Mouse (Mus musculus) lung, postnatal 36 days (tissue): ENCODE results near the gene Psapl1.

Experiments used
- DNase-seq: peaks from one replicate; pipeline ENCODE4 v3.0.0; 2022; ENCODE audit warnings: mixed read lengths

The Psapl1 gene

DNA sequence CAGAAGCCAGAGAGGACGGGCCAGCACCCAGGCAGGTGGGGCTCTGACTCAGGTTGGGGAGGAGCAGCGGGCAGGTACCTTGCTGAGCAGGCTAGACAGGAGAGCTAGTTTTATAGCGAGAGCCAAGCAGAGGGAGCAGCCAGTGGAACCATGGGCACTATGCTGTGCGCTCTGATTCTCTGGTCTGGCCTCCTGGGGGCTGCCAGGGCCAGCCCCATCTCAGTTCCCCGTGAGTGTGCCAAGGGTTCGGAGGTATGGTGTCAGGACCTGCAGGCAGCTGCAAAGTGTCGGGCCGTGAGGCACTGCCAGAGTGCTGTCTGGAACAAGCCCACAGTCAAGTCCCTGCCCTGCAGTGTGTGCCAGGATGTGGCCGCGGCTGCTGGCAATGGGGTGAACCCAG, at the start of gene Psapl1:
Gene Psapl1 (plus strand): TSS at position 106 of the 400 bp plus-strand sequence.
- DNase-seq, result no peak

- DNase-seq, result no peak
Observed at GRCm38 (mm10) chr5:36154879-36155485, 48.8 kb upstream of the Psapl1 start.

DNA sequence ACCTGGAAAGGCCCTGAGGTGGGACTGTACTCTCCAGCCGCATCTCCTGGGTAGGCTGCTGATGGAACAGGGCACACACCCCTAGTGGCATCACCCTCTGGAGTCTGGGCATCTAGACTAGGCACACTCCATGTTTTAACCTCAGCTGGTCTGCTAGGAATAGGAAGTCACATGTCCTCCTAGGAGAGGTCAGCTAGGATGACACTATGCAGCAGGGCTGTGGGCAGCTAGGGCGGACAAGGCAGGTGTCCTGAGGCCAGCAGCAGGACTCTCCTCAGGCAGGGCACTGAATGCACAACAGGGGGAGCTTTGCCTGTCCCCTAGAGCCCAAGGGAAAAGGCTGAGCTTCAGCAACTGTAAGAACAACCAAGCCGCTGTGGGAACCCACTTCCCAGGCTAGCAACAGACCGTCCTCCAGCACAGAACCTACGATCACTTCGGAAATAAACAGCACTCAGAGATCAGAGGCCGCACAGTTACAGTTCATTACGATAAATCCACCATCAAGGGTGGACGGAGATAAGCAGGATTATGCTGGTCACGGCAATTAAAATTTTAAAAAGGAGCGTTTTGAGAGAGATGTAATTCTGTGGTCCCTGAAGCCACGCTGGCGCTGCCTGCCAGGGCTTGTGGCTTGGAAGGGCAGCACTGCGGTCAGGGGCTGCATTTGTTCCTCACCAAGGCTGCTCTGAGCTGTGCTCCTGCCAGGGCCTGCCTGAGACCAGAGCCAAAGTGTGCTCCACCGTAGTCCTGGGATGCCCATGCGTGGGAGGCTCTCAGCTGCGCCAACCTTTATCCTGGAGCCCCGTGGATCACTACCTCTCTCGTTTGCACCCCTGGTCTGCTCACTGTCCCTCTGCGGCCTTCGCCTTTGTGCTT, 38.2 kb upstream of the Psapl1 start:
- DNase-seq, result no peak

- DNase-seq, result no peak
Observed at GRCm38 (mm10) chr5:36166346-36167013, 37.3 kb upstream of the Psapl1 start.

DNA sequence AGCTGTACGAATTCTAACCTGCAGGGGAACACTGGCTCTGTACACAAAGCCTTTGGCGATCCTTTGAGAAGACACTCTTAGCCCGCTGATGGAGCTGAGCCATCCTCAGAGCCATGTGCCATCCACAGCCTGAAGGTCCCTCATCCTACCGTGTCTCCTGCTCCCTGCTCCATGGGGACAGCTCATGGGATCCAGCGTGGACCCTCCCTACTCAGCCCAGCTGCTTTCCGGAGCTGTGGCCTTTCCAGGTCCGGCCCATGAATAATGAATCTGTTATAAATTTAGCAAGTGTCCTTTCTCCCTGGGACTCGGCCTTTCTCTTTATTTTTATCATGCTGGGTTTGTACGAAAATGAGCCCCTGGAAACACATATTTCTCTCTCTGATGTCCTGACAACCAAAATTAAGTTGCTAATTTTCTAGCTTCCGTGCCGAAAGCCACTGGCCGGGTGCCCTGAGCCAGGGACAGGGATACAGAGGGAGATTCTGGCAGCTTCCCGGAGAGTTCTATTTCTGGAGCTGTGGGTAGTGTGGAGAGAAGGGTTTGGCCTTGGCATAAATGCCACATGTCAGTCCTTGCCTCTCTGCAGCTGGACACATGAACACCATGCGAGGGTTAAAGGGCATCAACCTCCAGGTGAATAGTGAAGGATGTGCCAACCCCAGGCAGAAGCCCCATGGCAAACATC, 34.7 kb upstream of the Psapl1 start:
- DNase-seq, result no peak

GRCm38 (mm10) chr5:36174569-36175115, 29.2 kb upstream of the Psapl1 start:
- no peak for DNase-seq

DNA sequence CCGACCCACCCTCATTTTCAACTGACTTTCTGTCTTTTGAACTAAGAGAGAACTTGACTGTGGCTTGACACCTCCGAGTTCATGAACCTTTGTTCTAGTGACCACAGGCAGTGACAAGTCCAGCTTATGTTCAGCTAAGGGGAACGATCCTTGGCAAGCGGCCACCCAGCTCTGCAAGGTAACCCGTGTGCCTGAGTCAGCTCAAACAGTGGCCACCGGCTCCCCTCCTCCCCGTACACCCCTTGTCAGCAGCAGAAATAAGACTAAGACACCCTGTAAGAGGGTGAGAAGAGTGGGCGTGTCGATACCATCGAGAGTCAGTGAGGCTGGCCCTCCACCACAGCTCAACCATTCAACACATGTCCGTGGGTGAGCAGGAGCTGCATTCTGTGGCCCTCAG, 27.4 kb upstream of the Psapl1 start:
- DNase-seq, result peak; percentile 45

- no peak for DNase-seq
Observed at GRCm38 (mm10) chr5:36176873-36177272, 26.9 kb upstream of the Psapl1 start.

- peak; percentile 48 for DNase-seq
Observed at GRCm38 (mm10) chr5:36178215-36178614, 25.6 kb upstream of the Psapl1 start.

GRCm38 (mm10) chr5:36178785-36179184, 25.0 kb upstream of the Psapl1 start:
- DNase-seq, result no peak

DNA sequence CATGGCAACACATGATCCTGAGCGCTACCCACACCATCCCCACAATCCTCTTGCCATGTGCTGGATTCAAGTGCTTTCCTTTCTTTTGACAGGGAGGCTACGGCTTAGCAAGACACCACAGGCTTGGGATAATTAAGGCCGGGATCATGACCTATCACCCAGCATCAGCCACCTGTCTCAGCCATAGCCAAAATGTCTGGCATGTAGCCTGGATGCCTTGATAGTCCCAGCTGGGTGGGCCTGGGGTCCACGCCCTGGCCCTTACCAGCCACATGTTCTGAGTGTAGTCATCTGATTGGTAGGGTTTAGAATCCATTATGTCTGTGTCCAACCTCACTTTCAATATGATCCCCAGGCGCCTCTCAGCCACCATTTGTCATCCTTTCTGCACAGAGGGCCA, 24.1 kb upstream of the Psapl1 start:
- DNase-seq, result no peak

DNA sequence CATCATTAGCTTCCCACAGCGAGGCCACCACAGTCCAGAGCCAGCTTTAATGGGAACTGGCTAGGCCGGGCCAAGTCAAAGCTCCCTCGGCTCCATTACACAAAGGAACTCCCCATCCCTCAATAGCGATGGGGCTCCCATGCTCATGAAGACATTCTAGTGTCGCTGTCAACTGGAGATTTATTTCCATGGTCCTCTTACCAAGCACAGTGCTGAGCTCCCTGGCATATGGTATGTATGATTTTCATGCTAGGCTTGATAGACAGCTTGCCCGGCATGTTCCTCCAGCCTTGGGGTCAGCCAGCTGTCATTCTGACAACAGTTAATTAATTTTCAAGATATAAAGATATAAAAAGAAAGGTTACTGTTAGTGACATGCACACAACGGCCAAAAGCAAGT, 21.5 kb upstream of the Psapl1 start:
- no peak for DNase-seq

DNA sequence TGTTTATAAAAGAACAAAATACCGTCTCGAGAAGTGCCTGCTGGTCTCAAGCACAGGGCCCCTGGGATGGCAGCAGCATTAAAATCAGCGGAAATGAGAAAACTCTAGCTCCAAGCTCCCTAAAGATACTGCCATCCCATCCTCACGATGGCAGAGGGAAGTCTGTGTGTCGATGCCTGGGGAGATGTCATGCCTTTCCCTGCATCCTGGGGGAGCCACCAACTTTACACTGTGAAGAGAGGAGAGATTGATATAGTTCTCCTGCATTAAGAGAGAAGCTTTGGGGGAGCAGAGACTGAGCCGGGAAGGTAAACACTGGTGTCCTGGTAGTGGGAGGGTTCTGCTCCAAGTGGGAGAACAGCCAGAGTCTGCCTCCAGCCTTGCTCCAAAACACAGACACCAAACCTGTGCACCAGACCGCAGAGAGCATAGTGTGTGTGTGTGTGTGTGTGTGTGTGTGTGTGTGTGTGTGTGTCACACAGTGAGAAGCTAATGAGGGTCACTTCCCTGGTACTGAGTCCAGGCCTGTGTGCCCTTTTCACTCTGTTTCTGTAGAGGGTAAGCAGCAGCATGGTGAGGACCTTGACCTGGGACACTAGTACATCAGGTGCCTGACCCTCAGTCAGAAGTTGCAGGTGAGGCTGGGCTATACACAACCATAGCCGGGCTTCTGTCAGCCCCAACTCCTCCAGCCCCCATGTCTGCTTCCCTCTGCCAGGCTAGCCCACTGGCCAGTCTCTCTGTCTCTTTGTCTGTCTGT, 17.3 kb upstream of the Psapl1 start:
- no peak for DNase-seq

DNA sequence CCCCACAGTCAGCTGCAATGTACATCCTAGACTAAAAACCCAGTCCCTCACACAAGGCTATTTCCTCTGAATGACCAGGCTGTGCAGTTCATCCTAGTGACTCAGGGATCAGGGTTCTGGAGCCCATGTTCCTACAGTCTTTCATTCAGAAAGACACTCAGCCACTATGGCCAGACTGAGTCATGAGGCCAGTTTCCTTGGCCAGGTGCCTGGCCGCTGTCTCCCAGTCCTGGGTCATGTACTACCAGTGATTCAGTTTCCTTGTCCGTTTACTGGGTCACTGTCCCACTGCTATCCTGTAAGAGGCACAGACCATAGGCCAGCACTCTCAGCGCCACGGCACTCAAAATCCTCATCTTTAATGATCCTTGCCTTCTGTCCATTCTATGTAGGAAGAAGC, 15.5 kb upstream of the Psapl1 start:
- DNase-seq, result no peak

DNA sequence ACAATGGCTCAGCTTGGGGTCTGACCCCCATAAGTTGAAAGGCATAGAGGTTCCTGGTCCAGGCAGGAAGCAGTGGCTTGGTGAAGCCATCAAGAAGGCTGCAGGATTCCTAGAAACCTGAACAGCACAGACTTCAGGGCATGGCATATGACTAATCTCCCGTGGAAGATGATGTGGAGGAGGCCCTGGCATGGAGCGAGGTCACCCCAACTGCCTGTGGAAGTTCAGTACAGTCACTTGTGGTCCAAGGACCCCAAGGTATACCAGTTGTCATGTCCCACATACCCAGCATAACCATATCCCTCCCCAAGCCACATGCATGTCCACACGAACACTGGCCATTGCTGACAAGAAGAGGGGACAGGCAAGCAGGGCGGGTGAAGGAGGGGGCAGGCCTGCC, 12.5 kb upstream of the Psapl1 start:
- DNase-seq, result no peak

- peak; percentile 46 for DNase-seq
Observed at GRCm38 (mm10) chr5:36191876-36192275, 11.9 kb upstream of the Psapl1 start.

- DNase-seq, result no peak
Observed at GRCm38 (mm10) chr5:36192677-36193076, 11.1 kb upstream of the Psapl1 start.

DNA sequence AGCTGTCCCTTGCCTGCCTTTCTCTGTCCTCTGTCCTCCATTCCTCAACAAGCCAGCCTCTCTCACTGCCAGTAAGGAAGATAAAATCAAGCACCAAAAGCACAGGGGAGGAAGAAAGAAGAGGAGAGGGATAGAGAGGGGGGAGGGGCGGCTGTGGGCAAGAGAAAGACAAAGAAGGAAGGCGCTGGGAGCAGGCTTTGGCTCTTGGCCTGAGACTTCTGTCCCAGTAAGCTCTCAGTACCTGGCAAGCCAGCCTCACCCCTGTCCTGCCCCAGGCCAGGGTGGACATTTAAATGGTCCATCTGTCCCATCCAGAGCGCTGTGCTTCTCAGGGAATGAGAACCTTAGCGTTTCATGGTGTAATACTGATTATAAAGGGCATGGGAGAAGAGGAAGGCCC, 9.2 kb upstream of the Psapl1 start:
- DNase-seq, result no peak

DNA sequence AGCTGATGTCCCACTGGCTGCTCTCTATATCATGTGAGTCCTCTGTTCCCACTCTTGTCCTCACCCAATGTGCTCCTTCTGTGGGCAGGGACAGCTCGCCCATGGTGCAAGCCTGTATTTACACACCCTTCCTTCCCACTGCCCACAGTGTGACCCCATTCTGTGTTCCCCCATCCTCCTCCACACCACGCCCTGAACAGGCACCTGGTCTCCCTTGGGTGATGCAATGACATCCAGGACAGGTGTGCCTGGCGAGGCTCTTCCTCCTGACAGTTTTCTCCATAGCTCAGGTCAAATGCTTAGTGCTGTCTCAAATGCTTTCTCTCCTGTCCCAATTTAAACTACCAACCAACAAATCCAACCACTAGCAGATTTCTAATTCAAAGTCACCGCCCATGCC, 8.4 kb upstream of the Psapl1 start:
- no peak for DNase-seq

GRCm38 (mm10) chr5:36199519-36199918, 4.3 kb upstream of the Psapl1 start:
- DNase-seq, result no peak

DNA sequence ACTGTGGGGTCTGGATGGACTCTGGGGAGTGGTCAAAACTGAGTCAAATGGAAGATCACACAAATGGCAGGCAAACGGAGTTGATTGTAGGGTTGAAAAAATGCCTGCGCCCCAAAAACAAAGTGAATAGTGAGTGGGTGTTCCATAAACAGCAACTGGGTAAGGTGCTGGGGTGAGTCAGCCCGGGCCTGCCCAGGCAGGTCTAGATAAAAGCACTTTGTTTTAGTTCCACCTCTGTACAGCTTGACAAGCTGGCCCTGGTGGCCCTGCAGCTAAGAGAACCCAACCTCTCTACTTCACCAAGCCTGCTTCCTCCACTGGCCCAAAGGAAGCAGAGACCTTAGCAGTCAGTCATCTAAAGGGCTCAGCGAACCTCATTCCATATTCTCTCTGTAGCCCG, 1.0 kb upstream of the Psapl1 start:
- no peak for DNase-seq

DNA sequence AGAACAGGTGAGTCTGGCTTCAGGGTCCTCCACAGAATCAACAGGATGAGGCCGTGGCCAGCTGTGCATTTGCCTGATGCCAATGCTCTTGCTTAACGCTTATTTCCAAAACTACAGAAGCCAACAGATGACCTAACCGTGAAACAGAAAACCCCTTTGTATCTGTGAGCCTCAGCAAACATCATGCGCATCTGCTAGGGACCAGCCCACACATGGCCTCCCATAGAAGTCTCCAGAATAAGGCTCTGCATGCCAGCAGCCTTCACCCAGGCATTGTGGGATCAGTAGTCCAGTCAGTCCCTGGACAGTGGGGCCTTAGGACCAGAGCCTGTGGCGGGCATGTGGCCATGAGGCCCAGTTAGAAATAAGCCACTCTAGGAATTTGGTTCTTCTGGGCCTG, 400 bp upstream of the Psapl1 start:
- no peak for DNase-seq
